Mouse (Mus musculus): ENCODE data around the gene Ercc1. TPM values are rescaled to one million over a fixed set of nuclear protein-coding genes. Genes with fewer than 3 reads are reported as not detected.

Gene Ercc1
- polyA plus RNA-seq, 1 experiment from 2014 or later: 51.6 TPM

DNA sequence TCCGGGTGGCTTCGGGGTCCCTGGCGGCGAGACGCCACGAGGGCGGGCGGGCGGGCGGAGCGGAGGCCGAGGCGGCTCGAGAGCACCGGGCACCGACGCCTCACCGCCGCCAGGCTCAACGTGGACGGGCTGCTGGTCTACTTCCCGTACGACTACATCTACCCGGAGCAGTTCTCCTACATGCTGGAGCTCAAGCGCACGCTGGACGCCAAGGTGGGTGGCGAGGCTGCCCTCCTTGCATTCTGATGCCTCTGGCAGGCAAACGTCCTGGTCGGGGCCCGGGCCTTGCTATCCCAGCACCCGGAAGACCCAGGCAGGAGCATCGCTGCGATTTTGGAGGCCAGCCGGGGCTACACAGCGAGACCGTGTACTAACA is 37.6 kb downstream of the Ercc1 start:
- H3K9me3 ChIP-seq: no peaks in the 10 kb centered on the region
- peak; percentile 77 for ATAC-seq
- no peaks in the 10 kb centered on the region for H3K27me3 ChIP-seq (replicated peaks)
- peaks cover 4% of the 10 kb centered on the region for H3K4me1 ChIP-seq (replicated peaks)
- peak overlapping the region; percentile 20; the same call in 1 of the 2 replicates for H3K27ac ChIP-seq
- under 1% methylated on average over 37 of the region's 37 CpGs for WGBS
- peak overlapping the region; percentile 78 for H3K4me2 ChIP-seq (replicated peaks)
- H3K4me3 ChIP-seq (replicated peaks): peak overlapping the region; percentile 66
- peak overlapping the region; percentile 76 for H3K9ac ChIP-seq
- peaks cover 16% of the 10 kb centered on the region; the same call in 1 of the 2 replicates for H3K36me3 ChIP-seq

DNA sequence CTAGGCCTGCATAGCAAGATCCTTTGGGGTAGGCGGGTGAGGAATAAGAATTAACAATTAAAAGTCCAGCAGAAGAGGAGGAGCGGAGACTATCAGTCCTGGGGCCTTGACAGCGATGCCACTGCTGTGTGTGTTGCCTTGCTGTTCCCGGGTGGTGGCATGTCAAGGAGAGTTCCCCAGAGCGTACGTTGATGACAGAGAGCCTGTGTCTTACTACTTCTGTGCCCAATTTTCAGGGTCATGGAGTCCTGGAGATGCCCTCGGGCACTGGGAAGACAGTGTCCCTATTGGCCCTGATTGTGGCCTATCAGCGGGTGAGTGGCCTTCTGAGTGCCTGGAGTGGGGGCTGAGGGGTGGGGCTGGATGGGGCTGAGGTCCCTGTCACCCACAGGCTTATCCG is 39.1 kb downstream of the Ercc1 start:
- no peak overlapping the region for H3K4me2 ChIP-seq (replicated peaks)
- H3K36me3 ChIP-seq: peaks cover 26% of the 10 kb centered on the region

DNA sequence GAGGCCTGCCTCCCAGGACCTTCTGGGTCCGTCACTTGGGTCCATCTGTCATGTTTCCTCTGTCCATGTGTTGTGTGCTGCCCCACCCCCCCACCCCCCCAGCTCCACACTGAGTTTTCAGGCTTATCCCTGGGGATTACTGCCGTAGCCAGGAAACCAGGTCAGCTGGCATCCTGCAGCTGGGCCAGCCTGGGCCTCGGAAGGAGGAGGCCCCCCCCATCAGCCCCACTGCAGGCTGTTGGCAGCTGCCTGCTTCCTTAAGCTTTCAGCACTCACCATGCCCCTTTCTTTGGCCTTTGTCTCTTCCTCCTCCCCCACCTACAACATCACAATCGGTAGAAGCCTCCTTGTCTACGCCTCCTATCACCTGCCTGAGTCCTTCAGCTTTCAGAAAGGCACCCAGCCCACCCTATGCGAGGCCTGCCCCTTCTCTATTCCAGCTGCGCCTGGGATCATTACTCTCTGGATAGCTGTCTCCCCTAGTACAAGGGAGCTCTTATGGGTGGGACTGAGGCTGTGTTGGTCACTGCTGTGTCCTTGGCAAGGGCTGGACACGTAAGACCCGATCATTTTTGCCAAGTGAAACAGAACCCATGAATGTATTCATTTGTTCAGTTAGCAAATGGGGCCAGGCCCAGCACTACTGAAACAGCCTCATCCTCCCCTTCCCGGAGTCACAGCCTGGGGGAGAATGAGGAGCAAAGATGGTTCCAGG is 44.3 kb downstream of the Ercc1 start:
- H3K4me3 ChIP-seq (replicated peaks): no peak overlapping the region
- ATAC-seq: no peak
- 81% methylated on average over 10 of the region's 10 CpGs for WGBS
- no peak overlapping the region for H3K4me2 ChIP-seq (replicated peaks)
- no peak overlapping the region for H3K9ac ChIP-seq
- no peaks in the 10 kb centered on the region for H3K9me3 ChIP-seq
- H3K36me3 ChIP-seq: peaks cover 70% of the 10 kb centered on the region
- no peaks in the 10 kb centered on the region for H3K4me1 ChIP-seq (replicated peaks)
- H3K27me3 ChIP-seq (replicated peaks): no peaks in the 10 kb centered on the region
- no peak overlapping the region for H3K27ac ChIP-seq

More for the DNA sequence above, 39.1 kb downstream of the Ercc1 start:
- no peak overlapping the region for H3K4me3 ChIP-seq (replicated peaks)
- ATAC-seq: no peak
- 86% methylated on average over 9 of the region's 9 CpGs for WGBS
- no peaks in the 10 kb centered on the region for H3K9me3 ChIP-seq
- H3K9ac ChIP-seq: no peak overlapping the region
- peaks cover 4% of the 10 kb centered on the region for H3K4me1 ChIP-seq (replicated peaks)
- H3K27me3 ChIP-seq (replicated peaks): no peaks in the 10 kb centered on the region
- H3K27ac ChIP-seq: no peak overlapping the region

DNA sequence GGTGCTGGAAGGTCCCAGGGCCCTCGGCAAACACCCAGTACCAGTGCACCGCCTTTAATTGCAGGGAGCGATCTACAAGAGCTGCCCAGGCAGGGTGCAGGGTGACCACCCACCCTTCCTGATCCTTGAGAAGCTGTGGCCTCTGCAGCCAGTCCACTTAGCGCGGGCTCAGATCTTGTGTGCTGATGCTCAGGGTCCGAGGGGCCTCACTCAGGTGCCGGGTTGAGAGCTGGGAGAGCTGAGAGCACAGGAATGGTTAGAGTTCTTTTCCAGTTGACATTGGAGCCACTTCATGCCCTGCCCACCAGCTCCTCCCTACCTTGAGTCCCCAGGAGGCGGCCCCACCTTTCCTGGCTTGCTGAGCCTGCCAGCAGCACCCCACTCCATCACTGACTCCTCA is 49.9 kb downstream of the Ercc1 start:
- H3K4me1 ChIP-seq (replicated peaks): peaks cover 4% of the 10 kb centered on the region; the same call in 1 of the 2 replicates
- no peak overlapping the region for H3K4me2 ChIP-seq (replicated peaks)
- no peak for ATAC-seq
- no peaks in the 10 kb centered on the region for H3K27me3 ChIP-seq (replicated peaks)
- H3K4me3 ChIP-seq (replicated peaks): no peak overlapping the region
- no peak overlapping the region for H3K27ac ChIP-seq
- no peak overlapping the region for H3K9ac ChIP-seq
- 81% methylated on average over 8 of the region's 8 CpGs for WGBS
- H3K36me3 ChIP-seq: peaks cover 55% of the 10 kb centered on the region
- no peaks in the 10 kb centered on the region for H3K9me3 ChIP-seq

DNA sequence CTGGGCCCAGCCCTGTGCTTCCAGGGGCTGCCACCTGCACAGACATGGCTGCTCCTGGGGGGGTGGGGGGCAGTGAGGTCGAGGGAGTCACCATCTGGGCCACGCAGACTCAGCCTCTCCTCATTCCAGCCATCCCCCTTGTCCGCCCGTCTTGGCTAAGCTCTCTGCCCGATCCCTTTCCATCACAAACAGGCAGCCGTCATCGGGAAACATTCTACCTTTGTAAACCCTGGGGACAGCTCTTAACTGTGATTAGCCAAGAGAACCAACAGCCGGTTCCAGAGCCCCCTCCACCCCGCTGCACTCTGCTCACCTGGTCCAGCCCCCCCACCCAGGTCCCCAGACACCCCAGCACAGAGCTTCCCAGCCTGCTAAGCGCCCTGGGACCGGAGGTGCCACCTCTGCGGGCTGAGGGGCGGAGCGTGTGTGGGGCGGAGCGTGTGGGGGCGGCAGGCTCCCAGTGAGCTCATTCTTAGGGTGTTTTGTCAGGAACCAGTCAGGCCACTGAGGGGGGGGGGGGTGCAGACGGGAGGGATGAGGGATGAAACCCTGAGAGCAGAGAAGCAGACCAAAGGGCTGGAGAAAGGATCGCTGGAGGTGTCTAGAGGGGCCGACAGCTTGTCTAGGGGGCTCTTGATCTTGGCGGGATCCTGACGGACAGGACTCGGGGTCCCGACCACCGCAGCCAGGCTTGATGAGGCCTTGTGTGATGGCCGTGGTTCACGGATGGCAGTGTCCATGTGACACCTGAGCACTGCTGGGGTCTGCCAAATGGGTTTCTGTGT is 55.1 kb downstream of the Ercc1 start:
- H3K9ac ChIP-seq: peak overlapping the region; percentile 26
- no peak overlapping the region for H3K27ac ChIP-seq
- ATAC-seq: peak; percentile 75
- peak overlapping the region; percentile 34 for H3K4me3 ChIP-seq (replicated peaks)
- 2% methylated on average over 27 of the region's 27 CpGs for WGBS
- H3K27me3 ChIP-seq (replicated peaks): peaks cover 24% of the 10 kb centered on the region
- H3K9me3 ChIP-seq: no peaks in the 10 kb centered on the region
- H3K4me1 ChIP-seq (replicated peaks): peaks cover 17% of the 10 kb centered on the region
- H3K36me3 ChIP-seq: peaks cover 7% of the 10 kb centered on the region; the same call in 1 of the 2 replicates
- H3K4me2 ChIP-seq (replicated peaks): peak overlapping the region; percentile 65

DNA sequence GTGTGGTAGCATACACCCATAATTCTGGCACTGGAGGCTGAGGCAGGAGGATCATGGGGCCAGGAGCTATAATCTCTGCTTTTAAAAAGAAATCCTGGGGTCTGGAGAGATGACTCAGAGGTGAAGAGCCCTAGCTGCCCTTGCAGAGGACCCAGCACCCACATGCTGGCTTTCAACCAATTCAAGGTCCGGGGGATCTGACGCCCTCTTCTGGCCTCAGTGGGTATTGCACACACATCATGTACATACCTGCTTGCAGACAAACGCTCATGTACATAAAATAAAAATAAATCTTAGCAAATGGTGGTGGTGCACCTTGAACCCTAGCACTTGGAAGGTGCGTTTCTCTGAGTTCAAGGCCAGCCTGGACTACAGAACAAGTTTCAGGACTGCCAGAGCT is 56.4 kb downstream of the Ercc1 start:
- Histone ChIP-seq H3K4me2 (replicated peaks) (no peak overlapping the region), H3K27me3 (replicated peaks) (peaks cover 30% of the 10 kb centered on the region), H3K9ac (no peak overlapping the region), H3K4me1 (replicated peaks) (peaks cover 18% of the 10 kb centered on the region), H3K4me3 (replicated peaks) (no peak overlapping the region), H3K9me3 (no peaks in the 10 kb centered on the region), H3K36me3 (no peaks in the 10 kb centered on the region), H3K27ac (no peak overlapping the region)
- ATAC-seq: no peak
- WGBS: 83% methylated on average over 4 of the region's 4 CpGs

DNA sequence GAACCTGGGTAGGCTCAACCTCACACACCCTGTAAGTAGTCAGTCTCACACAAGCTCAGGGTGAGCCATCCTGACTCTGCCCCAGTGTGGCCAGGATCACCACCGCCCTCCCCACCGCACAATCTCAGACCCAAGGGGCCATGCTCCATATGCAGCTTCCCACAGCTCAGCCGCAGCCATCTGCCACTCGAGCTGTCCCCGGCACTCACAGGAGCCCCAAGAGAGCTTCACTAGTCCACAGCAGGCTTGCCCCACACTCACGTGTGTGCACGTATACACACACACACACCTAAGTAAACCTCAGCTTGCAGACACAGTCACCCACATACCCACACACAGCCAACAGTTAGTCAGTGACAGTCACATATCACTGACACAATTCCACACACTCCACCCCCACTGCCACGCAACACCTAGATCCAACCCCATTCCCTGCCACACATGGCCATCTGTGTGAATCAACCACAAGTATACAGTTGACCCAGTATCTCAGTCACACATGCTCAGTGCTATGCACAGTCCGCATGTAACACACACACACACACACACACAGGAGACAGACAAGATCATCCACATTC is 58.0 kb downstream of the Ercc1 start:
- Histone ChIP-seq H3K27me3 (replicated peaks) (peaks cover 30% of the 10 kb centered on the region), H3K4me2 (replicated peaks) (no peak overlapping the region), H3K9ac (no peak overlapping the region), H3K9me3 (no peaks in the 10 kb centered on the region), H3K4me3 (replicated peaks) (no peak overlapping the region), H3K4me1 (replicated peaks) (peaks cover 18% of the 10 kb centered on the region), H3K27ac (no peak overlapping the region), H3K36me3 (no peaks in the 10 kb centered on the region)
- WGBS: 88% methylated on average over 9 of the region's 9 CpGs
- ATAC-seq: no peak

DNA sequence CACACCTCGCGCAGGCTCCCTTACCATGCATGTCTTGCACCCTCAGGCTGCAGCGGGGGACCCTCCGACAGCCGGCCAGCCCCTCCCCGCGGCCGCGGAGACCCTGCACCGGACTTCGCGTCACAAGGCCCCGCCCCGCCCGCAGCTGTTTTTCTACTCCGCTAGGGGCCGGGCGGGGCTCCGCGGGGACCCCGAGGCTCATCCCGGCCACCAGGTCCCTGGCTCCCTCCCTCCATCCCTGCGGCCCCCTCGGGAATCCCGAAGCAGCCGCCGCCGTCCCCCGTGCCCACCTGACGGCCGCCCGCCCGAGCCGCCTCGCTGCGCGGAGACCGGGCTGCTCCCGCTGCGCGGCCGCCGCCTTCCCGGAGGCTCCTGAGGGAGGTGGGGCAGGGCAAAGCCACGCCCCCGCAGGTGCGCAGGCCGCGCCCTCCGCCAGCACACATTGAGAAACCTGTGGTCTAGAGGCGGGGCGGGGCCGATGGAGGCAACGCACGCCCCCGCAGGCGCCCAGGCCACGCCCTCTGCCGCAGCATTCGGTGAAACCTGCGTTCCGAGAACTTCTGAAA is 59.2 kb downstream of the Ercc1 start, which contains the start of gene Klc3:
Gene Klc3, minus strand, starts transcription at position 374 of the 566 bp plus-strand sequence.
- ATAC-seq: peak; percentile 91
- Histone ChIP-seq H3K4me1 (replicated peaks) (peaks cover 18% of the 10 kb centered on the region), H3K27me3 (replicated peaks) (peaks cover 30% of the 10 kb centered on the region), H3K9me3 (no peaks in the 10 kb centered on the region), H3K27ac (no peak within 1 kb of the TSS), H3K9ac (peak within 1 kb of the TSS; percentile 53), H3K36me3 (no peaks in the 10 kb centered on the region), H3K4me2 (replicated peaks) (peak within 1 kb of the TSS; percentile 99), H3K4me3 (replicated peaks) (peak within 1 kb of the TSS; percentile 63)
- WGBS: under 1% methylated on average over 62 of the region's 62 CpGs

DNA sequence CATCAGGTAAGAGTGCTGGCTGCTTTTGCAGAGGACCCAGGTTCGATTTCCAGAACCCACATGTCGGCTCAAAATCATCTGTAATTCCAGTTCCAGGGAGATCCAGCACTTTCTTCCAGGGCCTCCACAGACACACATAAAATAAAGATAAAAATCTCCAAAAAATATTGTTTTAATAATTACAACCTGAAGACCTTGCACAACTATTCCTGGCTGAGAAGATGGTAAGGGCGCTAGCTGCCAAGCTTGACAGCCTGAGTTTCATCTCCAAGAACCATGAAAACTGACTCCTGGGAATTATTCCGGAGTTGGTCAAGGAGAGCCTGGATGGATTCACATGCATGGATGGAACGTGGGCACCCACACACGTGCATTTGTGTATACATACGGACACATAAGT is 59.9 kb downstream of the Ercc1 start, which contains the start of gene Ckm:
Gene Ckm, plus strand, starts transcription at position 301 of the 400 bp plus-strand sequence.
- 48% methylated on average over 7 of the region's 7 CpGs for WGBS

DNA sequence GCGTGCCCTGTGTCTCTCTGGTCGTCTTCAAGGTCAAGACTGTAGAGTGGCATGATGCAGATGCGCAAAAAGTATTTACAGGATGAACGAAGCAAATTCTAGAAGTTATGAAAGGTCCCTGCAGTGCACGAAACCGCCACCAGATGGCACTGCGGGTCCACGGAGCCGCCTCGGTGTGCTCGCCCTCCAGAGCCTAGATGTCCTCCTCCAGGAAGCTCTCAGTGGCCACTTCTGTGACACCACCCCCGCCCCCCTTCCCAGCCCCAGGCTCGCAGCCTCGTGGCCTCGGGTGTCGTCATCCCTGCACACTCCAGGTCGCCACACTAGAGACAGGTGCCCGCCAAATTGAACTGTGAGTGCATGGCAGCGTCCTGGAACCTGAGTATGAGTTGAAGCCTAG is 60.8 kb downstream of the Ercc1 start:
- ATAC-seq: peak; percentile 53
- no peaks in the 10 kb centered on the region for H3K9me3 ChIP-seq
- WGBS: 3% methylated on average over 19 of the region's 19 CpGs
- peaks cover 30% of the 10 kb centered on the region for H3K27me3 ChIP-seq (replicated peaks)
- H3K9ac ChIP-seq: no peak overlapping the region
- H3K4me2 ChIP-seq (replicated peaks): peak overlapping the region; percentile 49
- no peaks in the 10 kb centered on the region for H3K36me3 ChIP-seq
- H3K27ac ChIP-seq: no peak overlapping the region
- H3K4me3 ChIP-seq (replicated peaks): 0 out of 2 replicates have a peak overlapping the region, but pooled peaks have one; percentile 11
- H3K4me1 ChIP-seq (replicated peaks): peaks cover 9% of the 10 kb centered on the region; the same call in 1 of the 2 replicates

More for the DNA sequence above, 59.9 kb downstream of the Ercc1 start, which contains the start of gene Ckm:
- ATAC-seq: no peak
- Histone ChIP-seq H3K4me2 (replicated peaks) (peak within 1 kb of the TSS; percentile 99), H3K27ac (no peak within 1 kb of the TSS), H3K36me3 (no peaks in the 10 kb centered on the region), H3K9me3 (no peaks in the 10 kb centered on the region), H3K9ac (peak within 1 kb of the TSS; percentile 53), H3K4me1 (replicated peaks) (peaks cover 15% of the 10 kb centered on the region), H3K27me3 (replicated peaks) (peaks cover 30% of the 10 kb centered on the region), H3K4me3 (replicated peaks) (peak within 1 kb of the TSS; percentile 63)
